Mouse (Mus musculus) kidney, postnatal 14 days (tissue): ENCODE measurements at regions not wholly inside any gene's neighbourhood (a gene's known extent, or its start where the extent isn't known, plus 50 kb on each side); places are given as distances from the start of the nearest gene placed in this dataset.

Experiments used
- DNase-seq: peaks from one replicate; pipeline ENCODE4 v3.0.0; 2022; ENCODE audit warnings: mixed read lengths

- no peak for DNase-seq
Measured at GRCm38 (mm10) chr9:32815473-32815872, 179.5 kb downstream of the Ets1 start.

- DNase-seq = peak; percentile 75
Measured at GRCm38 (mm10) chr9:32816649-32817425, 180.8 kb downstream of the Ets1 start.

GRCm38 (mm10) chr9:32817442-32818358, 181.7 kb downstream of the Ets1 start:
- peak; percentile 30 for DNase-seq

GRCm38 (mm10) chr9:32823439-32824133, 187.6 kb downstream of the Ets1 start:
- DNase-seq = no peak

GRCm38 (mm10) chr9:32824134-32824531, 188.1 kb downstream of the Ets1 start:
- no peak for DNase-seq

GRCm38 (mm10) chr9:32830268-32830891, 194.4 kb downstream of the Ets1 start:
- DNase-seq = no peak

- DNase-seq = no peak
Measured at GRCm38 (mm10) chr9:32833373-32833772, 197.4 kb downstream of the Ets1 start.

GRCm38 (mm10) chr9:32834751-32835625, 199.0 kb downstream of the Ets1 start:
- DNase-seq = no peak

GRCm38 (mm10) chr9:32835626-32835971, 199.6 kb downstream of the Ets1 start:
- DNase-seq = no peak

- DNase-seq = no peak
Measured at GRCm38 (mm10) chr9:32836371-32836770, 200.3 kb downstream of the Ets1 start.

GRCm38 (mm10) chr9:32847361-32847760, 211.3 kb downstream of the Ets1 start:
- DNase-seq = no peak

GRCm38 (mm10) chr9:32852282-32852681, 216.3 kb downstream of the Ets1 start:
- DNase-seq = no peak

- peak; percentile 17 for DNase-seq
Measured at GRCm38 (mm10) chr9:32863286-32863685, 227.3 kb downstream of the Ets1 start.

- DNase-seq = no peak
Measured at GRCm38 (mm10) chr9:32868936-32869335, 232.9 kb downstream of the Ets1 start.

GRCm38 (mm10) chr9:32874306-32874875, 238.4 kb downstream of the Ets1 start:
- peak; percentile 26 for DNase-seq

- DNase-seq = no peak
Measured at GRCm38 (mm10) chr9:32882819-32883587, 247.0 kb downstream of the Ets1 start.

GRCm38 (mm10) chr9:32886008-32886650, 250.1 kb downstream of the Ets1 start:
- DNase-seq = peak; percentile 43

- DNase-seq = no peak
Measured at GRCm38 (mm10) chr9:32899801-32900200, 263.8 kb downstream of the Ets1 start.

GRCm38 (mm10) chr9:32901287-32901686, 265.3 kb downstream of the Ets1 start:
- peak; percentile 74 for DNase-seq
